Mouse (Mus musculus) stomach, postnatal 0 days (tissue): ENCODE data around the gene Cdk5rap3.

Source experiments
- CTCF ChIP-seq: IDR thresholded peaks from 2 replicates; pipeline ENCODE4 v1.5.1; 2016; ENCODE audit warnings: antibody characterized with exemption, low read depth, mild to moderate bottlenecking, moderate library complexity
- EP300 ChIP-seq: optimal IDR thresholded peaks from 2 replicates; pipeline ENCODE3; 2016; ENCODE audit warnings: antibody characterized with exemption

DNA sequence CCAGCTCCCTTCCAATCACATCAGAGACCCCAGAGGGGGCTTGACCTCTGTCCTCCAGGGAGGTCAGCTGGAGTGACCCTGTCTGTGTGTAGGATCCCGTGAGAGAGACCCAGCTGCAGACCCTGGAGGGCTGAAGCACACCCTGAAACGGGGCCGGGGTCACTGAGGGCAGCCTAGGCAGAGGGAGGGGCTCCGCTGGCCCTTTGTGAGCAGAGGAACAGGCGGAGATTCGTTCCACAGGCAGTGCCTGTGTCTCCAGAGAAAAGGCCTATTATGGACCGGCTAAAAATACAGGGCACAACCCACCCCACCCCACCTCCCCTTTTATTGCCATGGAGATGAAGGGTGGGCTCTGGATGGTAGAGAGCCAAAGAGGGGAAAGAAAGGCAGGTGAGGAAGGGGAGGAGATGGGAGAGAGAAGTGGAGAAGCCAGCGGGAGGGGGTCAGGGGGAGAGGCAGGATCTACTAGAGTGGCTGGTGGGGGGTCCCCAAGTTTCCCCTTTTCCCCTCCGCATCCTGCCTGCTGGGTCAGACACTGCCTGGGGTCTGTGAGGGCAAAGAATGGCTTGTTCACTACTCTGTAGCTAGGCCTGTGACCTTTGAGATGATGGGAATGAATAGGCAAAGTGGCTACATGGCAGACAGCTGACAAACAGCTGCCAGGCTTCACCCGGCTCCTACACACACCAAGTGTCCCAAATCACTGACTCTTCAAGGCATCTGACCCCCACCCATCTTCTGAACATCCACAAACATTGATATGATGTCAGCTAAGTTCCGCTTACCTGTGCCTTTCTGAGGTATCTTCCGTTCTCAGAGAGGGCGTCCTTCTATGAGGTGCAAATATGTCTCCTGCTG, 16.6 kb downstream of the Cdk5rap3 start:
- TF ChIP-seq CTCF (no peak), EP300 (no peak)
